Mouse (Mus musculus): ENCODE results near the gene Lrrc25.

- no peak for TF ChIP-seq POLR2A (IDR thresholded peaks at IDR 0.05; ENCODE audit: low read depth, low read length)
- peak; percentile 98 for TF ChIP-seq CTCF (conservative IDR thresholded peaks at IDR 0.05; ENCODE audit: insufficient read depth, insufficient read length, low read depth, low read length)
Measured at GRCm38 (mm10) chr8:70611849-70612248, 4.1 kb upstream of the Lrrc25 start.
